Mouse (Mus musculus) ovary, postnatal 10 days (tissue): ENCODE data around the gene Capn15.

Experiments used
- DNase-seq: peaks from one replicate; pipeline ENCODE4 v3.0.0; 2022; ENCODE audit warnings: low spot score

Capn15 gene

DNA sequence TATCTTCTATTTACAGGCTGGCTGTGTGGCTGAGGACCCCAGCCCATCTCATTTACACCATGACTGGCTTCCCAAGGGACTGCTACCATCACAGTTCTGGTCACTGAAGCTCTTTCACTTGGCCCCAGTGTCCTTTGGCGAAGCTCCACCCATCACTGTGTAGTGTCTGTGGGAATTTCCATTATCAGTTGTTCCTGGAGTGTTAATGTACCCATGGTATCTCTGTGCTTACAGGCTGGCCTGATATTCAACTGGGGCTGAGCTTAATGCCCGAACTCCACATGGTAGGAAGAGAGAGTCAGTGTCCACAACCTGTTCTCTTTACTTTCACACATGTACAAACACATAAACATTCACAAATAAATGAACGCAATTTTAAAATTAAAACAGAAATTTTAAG is 7.9 kb upstream of the Capn15 start:
- DNase-seq = no peak

DNA sequence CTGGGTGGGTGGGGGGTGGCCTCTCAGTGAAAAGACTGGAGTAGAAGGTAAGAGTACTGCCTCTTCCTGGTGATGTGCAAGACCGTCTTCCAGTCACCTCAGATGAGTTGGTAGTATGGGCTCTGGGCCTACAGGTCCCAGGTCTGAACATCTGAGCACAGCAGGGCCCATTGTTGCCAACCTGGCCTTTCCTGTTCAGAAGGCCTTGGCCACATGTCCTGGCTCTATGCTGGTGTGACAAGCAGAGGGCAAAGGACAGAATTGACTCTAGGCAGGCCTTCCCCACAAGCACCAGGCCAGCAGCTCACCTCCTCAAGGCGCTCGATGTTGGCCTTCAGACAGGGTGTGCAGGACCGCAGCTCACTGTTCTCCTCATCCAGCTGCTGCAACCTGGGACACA is 6.7 kb upstream of the Capn15 start:
- DNase-seq = no peak

DNA sequence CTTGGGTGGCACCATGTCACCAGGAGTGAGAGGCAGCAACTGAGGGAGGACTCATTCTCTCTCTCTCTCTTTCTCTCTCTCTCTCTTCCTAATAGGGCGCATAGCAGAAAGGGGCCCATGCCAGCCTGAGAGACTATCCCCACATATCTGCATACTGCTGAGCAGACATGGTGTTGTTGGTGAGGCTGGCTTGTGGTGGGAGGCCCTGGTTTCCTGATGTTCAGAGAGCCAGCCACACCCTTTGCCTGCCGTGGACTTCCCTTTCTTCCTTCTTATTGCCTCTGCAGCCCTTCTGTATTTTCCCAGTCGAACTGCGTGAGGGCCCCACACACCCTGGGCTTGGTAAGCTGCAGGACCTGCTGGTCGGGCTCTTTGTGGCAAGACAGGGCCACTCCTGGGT is 4.7 kb upstream of the Capn15 start:
- DNase-seq = no peak

DNA sequence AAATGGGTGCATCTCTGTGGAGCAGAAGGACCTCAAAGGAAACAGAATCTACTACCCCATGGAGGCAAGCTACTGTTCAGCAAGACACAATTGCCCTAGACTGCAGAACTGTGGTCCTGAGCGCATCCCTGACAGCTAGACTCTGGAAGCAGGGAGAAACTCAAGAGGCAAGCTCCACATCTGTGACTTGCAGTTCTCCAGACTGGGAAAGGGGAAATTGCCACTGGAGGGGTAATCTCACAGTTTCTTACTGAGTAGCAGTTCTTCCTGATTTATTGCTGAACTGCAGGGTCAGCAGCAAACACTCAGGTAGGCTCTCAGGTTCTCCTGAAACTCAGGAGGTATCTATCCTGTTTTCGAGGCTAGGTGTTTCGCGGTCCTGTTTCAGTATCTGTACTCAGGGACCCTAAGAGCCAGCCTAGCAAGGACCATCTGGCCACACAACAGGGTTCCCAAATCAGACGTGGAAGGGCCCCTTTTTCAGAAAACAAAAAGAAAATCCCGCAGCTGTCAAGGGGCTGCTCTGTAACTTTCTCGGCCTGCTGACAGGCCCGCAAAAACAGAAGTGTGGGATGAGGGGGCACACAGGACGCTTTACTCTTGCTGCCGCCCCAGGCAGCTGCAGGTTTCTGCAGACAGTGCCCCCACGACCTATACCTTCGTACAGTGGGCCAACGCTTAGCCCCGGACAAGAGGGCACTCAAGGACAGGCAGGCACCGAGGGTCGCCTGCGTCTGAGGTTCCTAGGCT is 865 bp downstream of the Capn15 start:
- no peak for DNase-seq

DNA sequence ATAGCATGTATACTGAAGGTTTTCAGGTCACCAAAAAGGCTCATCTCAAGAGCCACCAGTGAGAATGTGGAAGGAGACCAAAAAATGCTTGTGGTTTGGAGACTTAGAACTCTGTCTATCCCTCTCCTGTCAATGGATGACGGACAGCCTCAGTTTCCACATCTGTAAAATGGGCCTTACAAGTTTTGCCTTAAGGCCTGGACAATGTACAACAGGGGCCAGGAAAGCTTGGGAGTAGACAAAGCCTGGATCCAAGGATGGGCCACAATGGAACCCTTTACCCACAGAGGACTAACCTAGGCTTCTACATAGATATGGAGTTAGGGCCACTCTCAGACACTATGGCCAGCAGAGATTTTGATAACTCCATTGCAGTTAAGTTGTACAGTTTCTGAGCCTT is 1.5 kb downstream of the Capn15 start:
- no peak for DNase-seq

DNA sequence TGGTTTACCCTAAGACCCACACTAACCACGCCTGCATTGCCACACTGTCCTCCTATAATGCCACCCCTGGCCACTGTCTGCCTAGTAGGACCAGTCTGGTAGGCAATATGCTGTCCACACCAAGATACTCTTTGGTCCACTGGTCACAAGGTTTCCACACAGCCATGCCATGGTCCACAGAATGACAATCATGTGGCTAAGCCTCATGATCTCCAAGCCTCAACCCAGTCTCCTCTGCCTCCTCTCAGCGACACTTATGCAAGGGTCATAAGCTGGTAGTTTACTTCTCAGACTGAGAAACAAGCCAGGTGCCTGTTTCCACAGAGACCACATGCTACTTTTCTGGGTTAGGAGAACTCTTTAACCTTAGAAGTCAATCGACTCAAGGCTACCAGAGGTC is 2.7 kb downstream of the Capn15 start:
- DNase-seq = no peak

- no peak for DNase-seq
Observed at GRCm38 (mm10) chr17:25980854-25981253, 4.7 kb downstream of the Capn15 start.

DNA sequence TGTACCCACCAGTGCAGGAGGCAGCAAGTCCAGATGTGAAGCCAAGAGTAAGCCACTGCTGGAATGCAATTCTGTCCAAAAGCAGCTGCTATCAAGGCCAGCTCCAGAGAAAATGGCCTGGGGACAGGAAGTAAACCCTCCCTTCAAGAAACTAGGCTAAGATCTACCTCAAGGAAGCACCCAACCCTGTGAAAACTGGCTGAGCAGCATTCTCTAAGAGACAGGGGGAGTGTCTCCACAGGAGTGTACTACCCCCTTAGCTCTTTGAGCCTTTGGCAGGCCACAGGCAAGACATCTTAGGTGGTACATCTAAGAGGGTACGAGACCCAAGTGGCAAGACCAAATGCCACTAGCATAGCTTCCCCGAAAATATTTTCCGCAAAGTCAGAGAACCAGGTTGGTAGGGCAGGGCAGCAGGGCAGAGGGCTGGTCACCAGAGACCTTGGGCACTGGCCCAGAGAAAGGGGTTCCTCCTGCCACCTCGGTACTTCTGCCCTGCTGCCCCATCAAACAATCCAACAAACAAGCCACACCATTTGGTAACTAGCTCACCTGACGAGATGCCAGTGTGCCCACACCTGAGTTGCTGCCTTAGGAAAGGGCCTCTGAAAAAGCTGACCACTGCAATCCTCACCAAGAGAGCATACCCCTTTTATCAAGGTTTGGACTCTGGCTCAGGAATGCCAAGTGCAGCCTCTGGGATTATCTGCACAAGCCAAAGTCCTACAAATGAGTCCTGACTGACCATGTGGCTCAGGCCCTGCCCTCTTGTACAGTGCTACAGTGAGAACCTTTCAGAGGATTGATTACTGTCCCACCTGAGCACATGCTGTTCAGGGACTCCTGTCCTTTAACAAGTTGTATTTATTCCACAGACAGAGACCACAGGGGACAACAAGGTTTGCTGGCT is 5.5 kb downstream of the Capn15 start:
- DNase-seq = no peak

DNA sequence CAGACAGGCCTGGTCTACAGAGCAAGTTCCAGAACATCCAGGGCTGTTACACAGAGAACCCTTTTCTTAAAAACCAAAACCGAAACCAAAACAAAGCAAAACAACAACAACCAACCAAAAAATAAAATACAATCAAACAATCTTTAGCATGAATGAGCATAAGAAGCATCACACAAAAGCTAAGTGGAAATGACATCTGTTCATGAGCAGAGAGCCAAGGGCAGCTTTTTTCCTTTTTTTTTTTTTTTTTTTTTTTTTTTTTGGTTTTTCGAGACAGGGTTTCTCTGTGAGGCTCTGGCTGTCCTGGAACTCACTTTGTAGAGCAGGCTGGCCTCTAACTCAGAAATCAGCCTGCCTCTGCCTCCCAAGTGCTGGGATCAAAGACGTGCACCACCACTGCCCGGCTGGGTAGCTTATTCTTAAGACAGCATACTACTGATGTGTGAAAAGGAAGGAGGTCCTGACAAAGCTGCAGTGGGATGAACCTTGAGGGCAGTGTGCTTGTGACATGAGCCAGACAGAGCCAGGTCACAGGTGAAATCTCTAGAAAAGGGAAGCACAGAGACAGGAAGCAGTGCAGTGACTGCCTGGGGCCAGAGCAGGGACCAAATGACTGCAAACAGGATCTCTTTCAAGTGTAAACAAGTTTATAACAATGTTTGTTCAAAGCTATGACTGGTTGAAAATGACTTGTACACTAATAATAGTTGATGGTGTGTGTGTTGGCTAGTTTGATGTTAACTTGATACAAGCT is 14.5 kb downstream of the Capn15 start:
- no peak for DNase-seq

DNA sequence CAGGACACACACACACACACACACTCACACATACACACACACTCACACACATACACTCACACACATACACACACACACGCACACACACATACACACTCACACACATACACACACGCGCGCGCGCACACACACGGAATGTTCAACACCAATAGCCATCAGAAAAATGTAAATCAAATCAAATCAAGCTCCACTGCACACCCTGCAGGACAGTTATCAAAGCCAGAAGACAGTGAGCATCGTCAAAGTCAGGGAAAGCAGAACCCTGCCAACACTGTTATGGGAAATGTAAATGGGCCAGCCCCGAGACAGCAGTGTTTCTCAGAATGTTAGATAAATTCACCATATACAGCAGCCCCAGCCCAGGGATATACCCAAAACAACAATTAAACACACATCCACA is 15.1 kb downstream of the Capn15 start:
- no peak for DNase-seq

GRCm38 (mm10) chr17:25968176-25968575 is 17.4 kb downstream of the Capn15 start:
- DNase-seq = no peak

- DNase-seq = no peak
Observed at GRCm38 (mm10) chr17:25967652-25968051, 17.9 kb downstream of the Capn15 start.

DNA sequence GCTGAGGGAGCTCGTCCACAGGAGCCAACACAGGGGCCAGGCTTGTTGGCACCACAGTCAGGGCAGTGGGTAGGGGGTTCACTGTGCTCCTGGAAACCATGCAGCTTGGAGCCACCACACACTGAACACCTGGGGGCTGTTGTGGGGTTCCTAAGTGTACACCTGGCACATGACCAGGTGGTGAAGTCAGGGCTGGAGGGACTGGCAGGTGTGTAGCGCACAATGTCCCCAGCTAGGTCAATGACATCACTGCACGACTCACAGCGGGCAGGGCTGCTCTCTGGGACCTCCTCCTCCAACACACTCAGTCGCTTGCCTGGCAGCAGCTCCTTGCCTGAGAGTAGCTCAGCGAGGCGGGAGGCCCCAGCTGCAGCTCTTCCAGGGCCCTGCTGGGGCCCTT is 21.3 kb downstream of the Capn15 start:
- DNase-seq = no peak

- DNase-seq = no peak
Observed at GRCm38 (mm10) chr17:25962413-25962905, 23.1 kb downstream of the Capn15 start.

DNA sequence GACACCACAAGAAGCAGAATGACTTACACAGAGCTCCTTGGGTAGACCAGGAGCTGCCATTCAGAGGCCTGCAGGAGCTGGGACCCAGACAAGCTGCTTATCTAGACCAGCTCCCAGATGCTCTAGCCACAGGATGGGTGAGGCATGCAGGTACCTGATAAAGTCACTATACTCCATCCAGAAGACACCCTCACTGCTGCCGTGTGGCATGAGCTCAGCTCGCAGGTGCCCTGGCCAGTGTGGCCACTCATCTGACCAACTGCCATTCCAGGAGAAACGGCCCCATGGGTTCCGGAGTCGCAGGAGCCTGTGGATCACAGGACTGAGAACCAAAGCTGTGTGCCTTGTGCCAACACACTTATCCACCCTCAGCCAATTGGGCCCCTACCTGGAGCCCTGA is 24.0 kb downstream of the Capn15 start:
- DNase-seq = no peak

GRCm38 (mm10) chr17:25959630-25960467 is 25.7 kb downstream of the Capn15 start:
- no peak for DNase-seq

DNA sequence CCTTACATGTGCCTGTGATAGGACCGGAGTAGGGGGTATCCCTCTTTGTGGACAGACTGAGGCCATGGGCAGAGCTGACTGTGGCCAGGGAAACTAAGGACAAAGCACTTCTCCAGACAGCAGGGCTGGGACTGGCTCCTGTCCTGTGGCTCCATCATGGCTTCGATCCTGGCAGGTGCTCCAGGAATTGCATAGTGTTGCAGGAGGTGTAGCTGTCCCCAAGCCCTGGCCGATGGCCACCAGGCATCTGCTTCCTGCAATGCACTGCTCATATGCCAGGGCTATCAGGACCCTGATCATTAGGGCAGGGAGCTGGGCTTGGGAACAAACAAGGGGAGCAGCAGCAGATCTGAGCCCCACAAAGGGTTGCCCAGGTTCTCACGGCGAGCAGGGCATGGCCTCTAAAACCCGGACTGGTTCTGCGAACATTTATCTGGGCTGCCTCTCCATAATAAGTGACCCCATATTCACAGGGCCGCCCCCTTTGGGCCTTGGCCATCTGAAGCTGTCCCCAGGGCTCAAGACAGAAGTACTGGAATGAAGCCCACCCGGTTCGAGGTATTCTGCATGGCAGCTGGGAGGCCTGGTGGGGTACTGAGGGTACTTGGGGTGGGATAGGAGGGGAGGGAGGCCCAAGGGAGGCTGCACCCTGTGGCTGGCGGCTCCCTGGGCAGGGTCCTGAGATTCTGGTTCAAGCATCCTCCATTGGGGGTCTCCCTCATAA is 26.7 kb downstream of the Capn15 start:
- no peak for DNase-seq

- DNase-seq = no peak
Observed at GRCm38 (mm10) chr17:25957586-25958051, 28.0 kb downstream of the Capn15 start.

DNA sequence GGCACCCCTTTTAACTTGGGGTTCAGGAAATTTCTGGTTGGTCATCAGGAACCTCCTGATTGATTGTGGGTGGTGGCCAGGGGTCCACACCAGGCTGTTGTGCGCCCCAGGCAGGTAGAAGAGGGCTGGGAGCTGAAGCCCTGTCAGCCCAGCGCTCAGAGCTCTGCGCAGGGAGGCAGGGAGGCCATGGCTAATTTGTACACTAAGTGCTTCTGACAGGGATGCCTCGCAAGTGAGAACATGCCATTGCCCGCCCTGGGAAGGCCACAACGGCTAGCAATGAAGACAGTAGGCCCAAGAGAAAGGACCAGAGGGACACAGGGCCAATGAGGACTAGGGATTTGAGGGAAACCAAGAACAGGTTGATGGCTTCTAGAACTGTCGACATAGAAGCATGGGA is 29.0 kb downstream of the Capn15 start:
- no peak for DNase-seq

DNA sequence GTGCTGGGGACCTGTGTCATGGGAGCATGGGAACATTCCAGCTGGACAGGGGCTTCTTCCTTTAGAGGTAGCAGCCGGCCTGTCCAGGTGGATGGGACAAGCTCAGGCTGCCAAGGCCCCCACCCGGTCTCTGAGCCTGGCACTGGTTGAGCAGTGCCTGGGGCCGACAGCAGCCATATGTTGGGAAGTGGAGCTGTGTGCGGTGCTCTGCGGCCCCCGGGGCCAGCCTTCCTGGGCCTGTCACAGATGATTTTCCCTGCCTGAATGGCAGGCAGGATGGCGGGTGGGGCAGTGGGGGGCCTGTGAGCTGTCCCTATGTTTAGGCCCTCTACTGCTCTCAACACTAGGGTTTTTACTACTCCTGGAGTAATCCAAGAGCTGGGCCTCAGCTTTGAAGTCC is 29.4 kb downstream of the Capn15 start:
- DNase-seq = no peak

DNA sequence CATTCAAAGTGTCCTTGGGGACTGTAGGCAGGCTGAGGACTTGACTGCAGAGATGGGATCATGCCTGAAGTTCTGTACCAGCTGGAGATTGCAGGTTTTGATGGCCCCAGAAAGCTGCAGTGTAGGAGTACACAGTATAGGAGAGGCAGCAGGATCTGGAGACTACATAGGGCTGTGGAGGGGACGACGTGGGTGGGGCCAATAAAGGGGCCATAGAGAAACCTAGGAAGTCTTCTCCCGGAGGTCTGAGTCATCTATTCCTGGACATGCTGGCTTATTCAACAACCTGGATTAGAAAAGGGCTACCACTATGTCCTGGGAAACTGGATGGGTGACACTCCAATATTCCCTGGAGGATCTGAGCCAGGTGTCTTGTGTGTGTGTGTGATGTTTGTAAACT is 29.9 kb downstream of the Capn15 start:
- DNase-seq = no peak
